Mouse (Mus musculus) neural tube, embryonic 10.5 days (tissue): ENCODE results near the gene Selp.

ENCODE experiments used
- DNase-seq: peaks from one replicate; pipeline ENCODE4 v3.0.0-alpha.2; 2017; ENCODE audit warnings: low spot score; ENCODE audit errors: extremely low spot score

Gene Selp

GRCm38 (mm10) chr1:164117869-164118268, 2.8 kb downstream of the Selp start:
- no peak for DNase-seq

- DNase-seq = no peak
Measured at GRCm38 (mm10) chr1:164119892-164120776, 5.1 kb downstream of the Selp start.

GRCm38 (mm10) chr1:164120777-164121158, 5.7 kb downstream of the Selp start:
- DNase-seq = no peak

DNA sequence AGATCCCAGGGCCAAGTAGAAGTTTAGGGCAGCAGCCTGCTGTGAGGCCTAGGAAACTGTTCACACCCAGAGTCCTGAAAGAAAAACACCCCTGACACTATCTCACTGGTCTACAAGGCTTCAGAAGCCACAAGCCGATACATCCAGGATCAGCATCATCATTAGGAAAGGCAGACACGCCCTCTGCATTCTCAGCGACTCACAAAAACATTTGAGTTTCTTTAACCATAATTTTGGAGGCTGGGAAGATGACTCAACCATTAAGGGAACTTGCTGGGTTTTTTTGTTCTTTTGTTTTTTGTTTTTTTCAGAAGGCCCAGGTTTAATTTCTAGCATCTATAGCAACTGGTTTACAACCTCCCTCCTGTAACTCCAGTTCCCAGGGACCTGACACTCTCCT, 8.8 kb downstream of the Selp start:
- no peak for DNase-seq

GRCm38 (mm10) chr1:164130013-164130412, 14.9 kb downstream of the Selp start:
- no peak for DNase-seq

GRCm38 (mm10) chr1:164132609-164133008, 17.5 kb downstream of the Selp start:
- DNase-seq = no peak

DNA sequence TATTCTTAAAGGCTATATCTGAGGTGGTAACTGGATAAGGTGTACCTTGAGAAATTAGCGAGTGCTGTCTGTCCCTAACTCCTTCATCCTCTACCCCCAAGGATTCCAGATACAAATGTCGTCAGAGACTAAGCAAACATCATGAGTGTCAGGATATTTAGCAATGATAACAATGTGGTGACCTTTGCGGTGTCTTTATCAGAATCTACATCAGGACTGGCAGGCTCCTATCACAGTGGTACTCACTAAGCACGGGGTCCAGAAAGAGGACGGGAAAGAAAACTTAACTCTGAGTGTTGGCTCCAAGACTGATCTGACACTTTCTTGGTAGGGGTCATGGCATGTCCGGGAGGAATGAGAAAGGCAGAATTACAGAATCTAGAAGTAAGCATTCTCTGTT, 19.0 kb downstream of the Selp start:
- no peak for DNase-seq

- DNase-seq = no peak
Measured at GRCm38 (mm10) chr1:164135360-164135759, 20.3 kb downstream of the Selp start.

DNA sequence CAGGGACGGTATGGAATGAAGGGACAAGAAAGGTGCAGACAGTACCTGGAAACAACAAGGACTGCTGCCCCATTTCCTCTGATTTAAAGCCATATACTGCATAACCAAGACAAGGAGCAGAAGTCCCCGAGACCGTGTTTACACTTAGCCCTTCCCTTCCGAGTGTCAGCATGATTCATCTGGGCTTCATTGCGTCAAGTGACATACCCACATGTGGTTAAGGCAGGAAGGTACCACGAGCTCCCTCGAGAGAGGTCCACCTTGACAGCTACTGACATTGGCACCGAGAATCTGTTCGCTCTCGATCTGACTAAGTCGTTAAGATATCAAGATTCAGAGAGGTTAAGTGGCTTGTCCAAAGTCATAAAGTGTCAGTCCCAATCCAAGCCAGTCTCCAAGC, 20.9 kb downstream of the Selp start:
- no peak for DNase-seq

- no peak for DNase-seq
Measured at GRCm38 (mm10) chr1:164136636-164137035, 21.6 kb downstream of the Selp start.

GRCm38 (mm10) chr1:164138365-164139130, 23.5 kb downstream of the Selp start:
- DNase-seq = peak; percentile 81

DNA sequence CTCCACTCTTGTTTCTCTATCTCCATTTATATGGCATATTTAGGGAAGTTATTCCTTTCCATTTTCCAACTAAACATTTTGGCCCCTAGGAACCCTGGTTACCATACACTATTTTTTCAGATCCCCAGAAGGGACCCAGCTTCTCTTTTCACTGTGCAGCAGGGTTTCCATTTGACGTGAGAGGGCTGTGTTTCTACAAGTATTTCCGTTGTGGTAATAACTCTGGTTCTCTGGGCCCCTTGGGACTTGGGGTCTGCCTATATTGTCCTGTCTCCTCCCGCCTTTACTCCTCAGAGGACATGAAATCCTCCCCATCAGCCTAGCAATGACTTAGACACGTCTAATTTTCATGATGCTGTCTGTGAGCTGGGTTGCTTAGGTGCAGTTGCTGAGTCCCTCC, 24.4 kb downstream of the Selp start:
- DNase-seq = no peak

DNA sequence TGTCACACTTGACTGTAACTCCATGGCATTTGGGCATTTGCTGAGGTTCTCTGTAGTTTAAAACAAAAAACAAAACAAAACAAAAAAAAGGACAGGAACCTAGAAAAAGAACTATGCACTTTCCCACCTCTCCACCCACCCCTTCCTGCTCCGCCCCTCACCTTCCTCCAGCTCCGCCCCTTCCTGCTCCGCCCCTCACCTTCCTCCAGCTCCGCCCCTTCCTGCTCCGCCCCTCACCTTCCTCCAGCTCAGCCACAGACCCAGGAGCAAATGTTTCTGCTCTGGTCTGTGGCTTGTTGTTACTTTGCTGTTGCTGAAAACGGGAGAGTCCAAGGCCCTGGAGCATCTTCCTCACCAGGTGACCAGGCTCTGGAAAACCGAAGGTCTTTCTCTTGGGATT, 34.0 kb downstream of the Selp start:
- no peak for DNase-seq

GRCm38 (mm10) chr1:164151387-164152088, 36.5 kb downstream of the Selp start, which contains the start of gene F5:
TSS of gene F5 (plus strand) at chr1:164151838.
- DNase-seq = peak; percentile 15

- no peak for DNase-seq
Measured at GRCm38 (mm10) chr1:164152836-164153235, 37.8 kb downstream of the Selp start.

- DNase-seq = no peak
Measured at GRCm38 (mm10) chr1:164154983-164155382, 39.9 kb downstream of the Selp start.

DNA sequence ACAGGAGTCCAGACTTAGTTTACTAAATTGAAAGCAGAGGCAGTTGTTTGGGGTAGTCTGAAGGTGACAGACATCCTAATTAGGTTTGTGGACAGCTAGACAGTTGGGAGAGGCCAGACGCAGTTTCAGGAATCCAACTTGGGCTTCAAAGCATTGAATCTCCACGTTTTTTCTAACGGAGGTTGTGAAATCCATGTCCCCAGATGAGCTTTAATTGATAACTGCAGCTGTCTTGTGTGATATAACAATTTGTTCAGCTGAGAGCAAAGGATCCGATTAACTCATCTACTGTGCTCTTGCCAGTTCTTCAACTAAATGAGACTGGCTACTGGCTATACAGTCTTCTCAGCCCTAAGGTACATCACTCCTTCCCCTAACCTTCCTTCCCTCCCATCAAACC, 43.5 kb downstream of the Selp start:
- no peak for DNase-seq

GRCm38 (mm10) chr1:164159781-164160180, 44.7 kb downstream of the Selp start:
- DNase-seq = no peak

DNA sequence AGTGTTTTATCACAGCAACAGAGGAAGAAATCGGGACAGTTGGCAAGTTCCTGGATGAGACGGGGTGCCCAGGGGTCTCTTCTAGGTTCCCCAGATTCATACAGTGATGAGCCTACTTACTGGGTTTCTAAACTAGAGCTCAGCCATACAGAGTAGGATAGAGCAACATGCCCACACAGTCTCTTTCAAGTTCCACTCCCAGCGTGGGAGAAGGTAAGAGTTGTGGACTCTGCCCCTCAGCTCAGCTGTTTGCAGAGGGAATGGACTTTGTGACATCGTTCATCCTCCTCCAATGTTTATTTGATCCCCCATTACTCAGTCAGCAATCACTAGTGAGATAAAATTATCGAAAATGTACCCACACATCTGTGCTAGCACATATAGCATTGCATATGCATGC, 47.7 kb downstream of the Selp start:
- no peak for DNase-seq

- no peak for DNase-seq
Measured at GRCm38 (mm10) chr1:164168818-164169217, 53.8 kb downstream of the Selp start.

- DNase-seq = no peak
Measured at GRCm38 (mm10) chr1:164170434-164170833, 55.4 kb downstream of the Selp start.

GRCm38 (mm10) chr1:164173145-164173544, 58.1 kb downstream of the Selp start:
- DNase-seq = no peak
